In genomic region chr2:119350555-119351486, GRCm38 (mm10) we compare ENCODE assay signal across 8 mouse cellular contexts. TPM values are rescaled to one million over a fixed set of nuclear protein-coding genes. Genes with fewer than 3 reads are reported as not detected.
DNase-seq lines count a peak whose midpoint lies in the region; ATAC-seq and TF ChIP-seq lines count a peak whose summit lies in the region.

Chac1 (plus strand) TSS chr2:119351229.

- ATAC-seq in heart, embryonic 12.5 days (ENCODE audit: insufficient number of reproducible peaks, low FRiP score) = peak; percentile 85
- peak; percentile 93 for ATAC-seq in kidney, postnatal 0 days (replicated peaks; ENCODE audit: low FRiP score, low read depth)
- ATAC-seq in liver, embryonic 11.5 days (replicated peaks; ENCODE audit: low FRiP score) = peak; percentile 94
- peak; percentile 93 for ATAC-seq in stomach, embryonic 15.5 days (ENCODE audit: insufficient read depth, low FRiP score, low read depth)

- DNase-seq in CD4-positive, CD25-positive, alpha-beta regulatory T cell, adult 2 months (ENCODE audit: low read depth, low spot score) = peak; percentile 71
- peak; percentile 85 for DNase-seq in brain, embryonic 18.5 days (ENCODE audit: low read depth, low spot score)
- peak; percentile 78 for DNase-seq in kidney, postnatal 0 days (ENCODE audit: low spot score)
- DNase-seq in liver, embryonic 11.5 days (ENCODE audit: low spot score) = peak; percentile 77
- DNase-seq in natural killer cell, adult 2 months (ENCODE audit: low spot score in 2 of 2) = peak; percentile 14 to 50

- no peak for TF ChIP-seq CTCF in kidney, postnatal 0 days (IDR thresholded peaks at IDR 0.05; ENCODE audit: low read depth)

- no peak within 1 kb of the TSS for H3K27ac ChIP-seq in heart, embryonic 12.5 days (ENCODE audit: poor library complexity, severe bottlenecking)
- H3K27ac ChIP-seq in kidney, postnatal 0 days = no peak within 1 kb of the TSS
- H3K27ac ChIP-seq in liver, embryonic 11.5 days (ENCODE audit: low read depth, low read length) = no peak within 1 kb of the TSS
- H3K27ac ChIP-seq in stomach, embryonic 15.5 days = no peak within 1 kb of the TSS

- no peaks in the 10 kb centered on the region for H3K9me3 ChIP-seq in erythroblast, embryonic 14.5 days (ENCODE audit: control insufficient read depth, low read length)
- no peaks in the 10 kb centered on the region for H3K9me3 ChIP-seq in heart, embryonic 12.5 days (replicated peaks)
- H3K9me3 ChIP-seq in kidney, postnatal 0 days (replicated peaks; ENCODE audit: low read length) = no peaks in the 10 kb centered on the region
- no peaks in the 10 kb centered on the region for H3K9me3 ChIP-seq in liver, embryonic 11.5 days (ENCODE audit: control insufficient read depth, low read length)
- no peaks in the 10 kb centered on the region for H3K9me3 ChIP-seq in stomach, embryonic 15.5 days

- H3K4me2 ChIP-seq in heart, embryonic 12.5 days = peak within 1 kb of the TSS; percentile 94
- peak within 1 kb of the TSS; percentile 88 for H3K4me2 ChIP-seq in kidney, postnatal 0 days (ENCODE audit: low read length)
- H3K4me2 ChIP-seq in liver, embryonic 11.5 days = peak within 1 kb of the TSS; percentile 77
- H3K4me2 ChIP-seq in stomach, embryonic 15.5 days = peak within 1 kb of the TSS; percentile 94

- H3K4me1 ChIP-seq in erythroblast, embryonic 14.5 days (ENCODE audit: control insufficient read depth) = peaks cover 20% of the 10 kb centered on the region
- peaks cover 10% of the 10 kb centered on the region for H3K4me1 ChIP-seq in heart, embryonic 12.5 days (replicated peaks)
- H3K4me1 ChIP-seq in kidney, postnatal 0 days (replicated peaks; ENCODE audit: insufficient read depth, low read length) = peaks cover 5% of the 10 kb centered on the region; the same call in 1 of the 2 replicates
- no peaks in the 10 kb centered on the region for H3K4me1 ChIP-seq in liver, embryonic 11.5 days (replicated peaks; ENCODE audit: control insufficient read depth, insufficient read depth, low read length)
- peaks cover 11% of the 10 kb centered on the region; the same call in 1 of the 2 replicates for H3K4me1 ChIP-seq in stomach, embryonic 15.5 days

- H3K36me3 ChIP-seq in erythroblast, embryonic 14.5 days (ENCODE audit: control insufficient read depth) = peaks cover 17% of the 10 kb centered on the region
- H3K36me3 ChIP-seq in heart, embryonic 12.5 days = no peaks in the 10 kb centered on the region
- no peaks in the 10 kb centered on the region for H3K36me3 ChIP-seq in kidney, postnatal 0 days (ENCODE audit: insufficient read depth, low read length)
- H3K36me3 ChIP-seq in liver, embryonic 11.5 days (ENCODE audit: control insufficient read depth, insufficient read depth, low read length) = no peaks in the 10 kb centered on the region
- no peaks in the 10 kb centered on the region for H3K36me3 ChIP-seq in stomach, embryonic 15.5 days

- H3K9ac ChIP-seq in heart, embryonic 12.5 days = peak within 1 kb of the TSS; percentile 74
- H3K9ac ChIP-seq in kidney, postnatal 0 days (ENCODE audit: low read depth, low read length) = peak within 1 kb of the TSS; percentile 31; the same call in 1 of the 2 replicates
- peak within 1 kb of the TSS; percentile 57 for H3K9ac ChIP-seq in liver, embryonic 11.5 days (ENCODE audit: low read depth, low read length)
- H3K9ac ChIP-seq in stomach, embryonic 15.5 days = peak within 1 kb of the TSS; percentile 12; the same call in 1 of the 2 replicates

- WGBS in heart, embryonic 12.5 days = 5% methylated on average over 58 of the region's 58 CpGs
- WGBS in kidney, postnatal 0 days = 3% methylated on average over 58 of the region's 58 CpGs
- WGBS in liver, embryonic 11.5 days = 6% methylated on average over 58 of the region's 58 CpGs
- 5% methylated on average over 58 of the region's 58 CpGs for WGBS in stomach, embryonic 15.5 days

- H3K4me3 ChIP-seq in erythroblast, embryonic 14.5 days (replicated peaks) = peak within 1 kb of the TSS; percentile 83
- H3K4me3 ChIP-seq in heart, embryonic 12.5 days = peak within 1 kb of the TSS; percentile 59
- peak within 1 kb of the TSS; percentile 42 for H3K4me3 ChIP-seq in kidney, postnatal 0 days (replicated peaks; ENCODE audit: low read depth, low read length)
- H3K4me3 ChIP-seq in liver, embryonic 11.5 days (ENCODE audit: low read depth, low read length) = peak within 1 kb of the TSS; percentile 58
- H3K4me3 ChIP-seq in stomach, embryonic 15.5 days (replicated peaks) = peak within 1 kb of the TSS; percentile 52

- H3K27me3 ChIP-seq in erythroblast, embryonic 14.5 days (ENCODE audit: control insufficient read depth) = peaks cover 41% of the 10 kb centered on the region
- H3K27me3 ChIP-seq in heart, embryonic 12.5 days (replicated peaks) = peaks cover 42% of the 10 kb centered on the region
- no peaks in the 10 kb centered on the region for H3K27me3 ChIP-seq in kidney, postnatal 0 days (ENCODE audit: insufficient read depth, low read length)
- H3K27me3 ChIP-seq in liver, embryonic 11.5 days (replicated peaks; ENCODE audit: control insufficient read depth, insufficient read depth, low read length) = peaks cover 21% of the 10 kb centered on the region
- H3K27me3 ChIP-seq in stomach, embryonic 15.5 days (replicated peaks) = peaks cover 17% of the 10 kb centered on the region

RNA-seq across cellular contexts. Expression of gene Chac1, which starts in this region (rescaled TPM):
- polyA plus RNA-seq in erythroblast, embryonic 14.5 days (2012) = 3.1 and 7.6 TPM in 2 replicates
- 0.12 and 0.31 TPM in 2 replicates for polyA plus RNA-seq in heart, embryonic 12.5 days (2016; fragmentation: Nextera tagmentation; extraction: Ambion mirVana)
- 0.64 and 0.83 TPM in 2 replicates for polyA plus RNA-seq in kidney, postnatal 0 days (2015; fragmentation: Nextera tagmentation; extraction: Ambion mirVana)
- polyA plus RNA-seq in liver, embryonic 11.5 days (2014; fragmentation: Nextera tagmentation; extraction: Ambion mirVana) = 2.9 and 3.2 TPM in 2 replicates
- polyA plus RNA-seq in stomach, embryonic 15.5 days (2015; fragmentation: Nextera tagmentation; extraction: Ambion mirVana) = 1.6 TPM in 2 replicates

Comparison
In these comparisons a context has a peak if more than half of its experiments do, and no peak if none do; other contexts are left out.
1. Peak in ATAC-seq, H3K4me3 ChIP-seq, H3K9ac ChIP-seq and H3K4me2 ChIP-seq in heart, embryonic 12.5 days; RNA of the gene not detected or under 1 TPM.
2. Peak in DNase-seq, ATAC-seq, H3K4me3 ChIP-seq, H3K9ac ChIP-seq and H3K4me2 ChIP-seq in kidney, postnatal 0 days; RNA of the gene not detected or under 1 TPM.
3. DNase-seq: peak in every context shown above with its lines; median percentile 85 in brain, embryonic 18.5 days; 78 in kidney, postnatal 0 days; 77 in liver, embryonic 11.5 days; 71 in CD4-positive, CD25-positive, alpha-beta regulatory T cell, adult 2 months; 32 in natural killer cell, adult 2 months.
4. H3K9ac ChIP-seq: peak in every context shown above with its lines; median percentile 74 in heart, embryonic 12.5 days; 57 in liver, embryonic 11.5 days; 31 in kidney, postnatal 0 days; 12 in stomach, embryonic 15.5 days.